Mouse (Mus musculus): ENCODE results near the gene Syce1.

Syce1 gene

DNA sequence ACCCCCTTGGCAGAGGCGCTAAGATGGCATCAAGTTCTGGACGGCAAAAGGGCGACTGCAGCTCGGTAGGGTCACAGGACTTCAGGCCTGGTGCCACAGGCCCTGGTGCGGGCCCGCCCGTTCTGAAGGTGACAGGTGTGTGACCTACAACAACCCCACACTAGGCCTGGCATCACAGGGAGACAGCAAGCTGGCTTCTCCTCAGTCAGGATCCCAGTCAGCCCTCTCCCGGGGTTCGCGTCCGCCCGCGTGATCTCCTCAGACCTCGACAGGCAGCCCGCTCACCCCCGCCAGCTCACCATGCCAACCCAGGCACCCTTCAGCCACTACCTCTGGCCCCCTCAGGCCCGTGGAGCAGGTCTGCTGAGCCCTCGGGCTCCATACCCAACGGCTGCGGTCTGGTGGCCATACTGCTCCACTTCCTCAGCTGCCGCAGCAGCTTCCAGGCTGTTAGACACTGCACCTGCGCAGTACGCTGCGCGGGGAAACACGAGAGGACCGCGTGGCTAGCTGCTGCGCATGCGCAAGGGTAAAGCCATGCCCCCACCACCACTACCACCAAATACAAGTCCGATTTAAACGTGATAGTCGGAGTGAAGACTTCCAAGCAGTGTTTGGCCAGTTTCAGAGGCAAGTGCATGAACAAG lies at the start of gene Syce1:
Gene Syce1, minus strand, starts transcription at position 447 of the 647 bp plus-strand sequence.
- no peak for DNase-seq (ENCODE audit: low read depth)

- no peak for DNase-seq (ENCODE audit: low read depth)
These were observed 48.8 kb upstream of the Syce1 start for GRCm38 (mm10) chr7:140836243-140837115.

DNA sequence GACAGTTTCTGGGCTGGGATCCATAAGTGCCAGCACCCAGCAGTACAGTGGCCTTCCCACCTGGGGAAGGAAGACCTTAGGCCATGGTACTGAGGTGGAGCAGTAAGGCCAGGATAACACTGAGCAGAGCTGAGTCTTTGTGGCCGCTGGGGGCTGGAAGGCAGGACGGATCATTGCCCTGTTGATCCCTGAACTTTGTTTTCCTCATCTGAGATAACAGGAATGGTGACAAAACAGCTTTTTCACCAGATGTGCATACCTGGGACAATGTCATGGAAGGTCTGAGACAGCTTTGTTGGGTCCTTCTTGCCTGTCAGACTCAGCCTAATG lies 48.1 kb upstream of the Syce1 start:
- no peak for DNase-seq (ENCODE audit: low read depth)

GRCm38 (mm10) chr7:140834968-140835757 lies 47.5 kb upstream of the Syce1 start, which contains the start of gene Urah:
Urah (plus strand) TSS chr7:140835018.
- DNase-seq (ENCODE audit: low read depth) = no peak

DNA sequence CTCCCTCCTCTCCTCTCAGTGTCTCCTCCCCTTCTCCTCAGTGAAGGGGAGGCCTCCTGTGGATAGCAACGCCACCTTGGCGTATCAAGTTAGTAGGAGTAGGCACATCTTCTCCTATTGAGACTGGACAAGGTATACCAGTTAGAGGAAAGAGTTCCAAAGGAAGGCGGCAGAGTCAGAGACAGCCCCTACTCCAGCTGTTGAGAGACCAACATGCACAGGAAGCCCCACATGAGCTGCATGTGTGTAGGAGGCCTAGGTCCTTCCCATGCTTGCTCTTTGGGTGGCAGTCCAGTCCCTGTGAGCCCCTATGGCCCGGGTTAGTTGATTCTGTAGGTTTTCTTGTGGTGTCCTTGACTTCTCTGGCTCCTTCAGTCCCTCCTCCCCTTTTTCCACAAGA lies 45.7 kb upstream of the Syce1 start:
- DNase-seq (ENCODE audit: low read depth) = no peak

DNA sequence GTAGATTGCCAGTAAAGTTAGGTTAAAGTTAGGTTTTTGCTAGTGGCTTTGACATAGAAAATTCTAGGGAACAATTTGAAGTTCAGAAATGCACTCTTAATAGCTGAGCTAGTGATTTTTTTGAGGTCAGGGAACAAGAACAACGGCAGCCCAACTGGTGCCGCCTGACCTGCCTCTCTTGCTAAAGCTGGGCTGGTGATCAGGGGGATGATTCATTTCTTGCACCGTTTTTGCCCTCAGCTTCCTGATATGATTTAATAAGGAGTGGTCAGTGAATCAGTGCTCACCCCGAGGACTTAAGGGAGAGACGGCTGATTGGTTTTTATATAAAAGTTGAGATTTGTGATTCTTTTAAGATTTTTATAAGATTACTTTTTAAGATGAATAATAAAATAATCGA lies 43.8 kb upstream of the Syce1 start:
- DNase-seq (ENCODE audit: low read depth) = peak; percentile 62

DNA sequence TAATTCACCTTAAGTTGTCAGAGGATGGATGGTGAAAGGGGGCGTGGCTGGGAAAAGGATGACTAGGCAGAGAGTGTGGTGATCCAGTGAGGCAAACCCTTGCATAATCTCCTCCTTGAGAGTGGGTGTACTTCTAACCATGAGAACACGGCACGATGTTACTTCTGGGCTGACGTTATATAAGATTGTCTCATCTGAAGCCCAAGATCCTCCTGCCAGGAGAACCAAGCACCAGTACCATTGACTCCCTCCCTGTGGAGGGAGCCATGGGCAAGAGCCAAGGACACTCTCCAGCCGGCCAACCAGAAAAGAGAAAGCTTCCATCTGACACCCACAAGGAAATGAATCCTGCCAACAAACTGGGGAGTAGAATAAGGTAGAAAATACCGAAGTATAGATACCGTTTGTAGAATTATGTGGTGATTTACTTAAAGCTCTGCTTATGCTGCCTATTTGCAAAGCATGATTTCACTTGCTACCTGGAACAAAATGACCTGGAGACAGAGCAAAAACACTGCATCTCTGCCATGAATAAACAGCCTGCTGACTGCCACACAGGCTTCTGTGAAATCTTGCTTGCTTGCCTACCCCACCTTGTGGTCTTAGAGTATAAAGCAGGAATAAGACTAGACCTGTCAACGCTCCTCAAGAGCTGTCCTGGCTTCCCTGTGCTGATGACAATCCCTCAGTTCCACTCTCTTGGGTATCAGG lies 40.7 kb upstream of the Syce1 start:
- peak; percentile 40 for DNase-seq (ENCODE audit: low read depth)

DNA sequence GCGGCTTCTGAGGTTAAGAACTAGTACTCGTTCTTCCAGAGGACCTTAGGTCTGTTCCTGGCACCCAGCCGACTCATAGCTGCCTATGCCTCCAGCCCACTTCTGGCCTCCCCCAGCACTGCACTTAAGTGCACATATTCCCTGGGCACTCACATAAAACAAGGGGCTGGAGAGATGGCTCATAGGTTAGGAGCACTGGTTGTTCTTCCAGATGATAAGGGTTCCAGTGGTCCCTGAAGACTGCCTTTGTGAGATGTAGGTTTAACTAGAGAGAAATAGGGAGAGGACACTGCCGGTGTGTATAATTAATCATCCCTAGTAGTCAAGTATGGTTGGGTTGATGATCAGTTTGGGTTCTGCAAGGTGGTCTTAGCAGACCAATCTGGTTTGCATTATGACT lies 35.1 kb upstream of the Syce1 start:
- no peak for DNase-seq (ENCODE audit: low read depth)

- peak; percentile 49 for DNase-seq (ENCODE audit: low read depth)
These were observed 34.1 kb upstream of the Syce1 start, which contains the start of gene Zfp941 for GRCm38 (mm10) chr7:140821653-140822329. Zfp941 (minus strand) TSS chr7:140822178.

GRCm38 (mm10) chr7:140821305-140821652 lies 33.6 kb upstream of the Syce1 start:
- DNase-seq (ENCODE audit: low read depth) = no peak

DNA sequence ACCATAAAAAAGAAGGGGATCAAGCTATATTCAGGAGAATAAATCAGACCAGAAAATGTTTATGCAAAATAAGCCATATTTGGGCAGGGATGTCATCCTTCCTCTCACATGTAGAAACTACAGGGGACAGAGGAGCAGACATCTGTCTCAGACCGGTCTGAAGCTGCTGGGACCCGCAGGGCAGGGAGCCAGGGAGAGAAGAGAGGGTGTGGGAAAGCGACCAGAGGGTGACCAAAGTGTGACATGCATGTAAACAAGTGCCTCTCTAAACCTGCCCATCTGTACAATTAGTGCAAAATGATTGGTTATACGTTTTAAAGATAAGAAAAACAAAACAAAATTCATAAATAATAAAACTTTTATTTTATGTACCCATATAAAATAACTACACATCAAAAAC lies 32.5 kb upstream of the Syce1 start:
- DNase-seq (ENCODE audit: low read depth) = no peak

- no peak for DNase-seq (ENCODE audit: low read depth)
These were observed 25.2 kb upstream of the Syce1 start for GRCm38 (mm10) chr7:140812850-140813249.

DNA sequence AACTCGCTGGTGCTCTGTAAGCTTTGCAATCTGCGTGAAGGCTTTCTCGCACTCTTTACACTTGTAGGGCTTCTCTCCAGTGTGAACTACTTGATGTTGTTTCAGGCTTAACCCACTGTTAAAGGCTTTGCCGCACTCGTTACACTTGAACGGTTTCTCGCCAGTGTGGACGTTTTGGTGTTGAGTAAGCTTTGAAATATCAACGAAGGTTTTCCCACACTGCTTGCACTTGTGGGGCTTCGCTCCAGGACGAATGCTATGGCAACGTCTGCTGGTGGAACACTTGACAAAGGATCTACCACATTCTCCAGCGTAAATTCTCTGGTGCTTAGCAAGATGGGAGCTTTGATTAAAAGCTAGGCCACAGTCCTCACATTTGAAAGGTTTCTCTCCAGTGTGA lies 24.1 kb upstream of the Syce1 start:
- DNase-seq (ENCODE audit: low read depth) = no peak

DNA sequence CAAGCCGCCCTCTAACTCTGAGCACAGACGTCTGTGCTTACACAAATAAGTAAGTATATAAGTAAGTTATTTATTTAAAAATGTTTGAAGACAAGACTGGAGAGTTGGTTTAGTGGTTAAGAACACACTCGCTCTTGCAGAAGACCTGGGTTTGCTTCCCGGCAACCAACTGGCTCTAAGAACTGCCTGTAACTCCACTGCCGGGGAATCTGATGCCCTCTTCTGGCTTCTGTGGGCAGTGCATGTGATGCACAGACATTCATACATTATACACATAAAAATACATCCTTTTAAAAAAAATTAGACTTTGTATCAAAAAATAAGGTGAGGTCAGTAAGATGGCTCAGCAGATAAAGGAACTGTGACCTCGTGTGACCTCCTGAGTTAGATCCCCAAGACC lies 22.8 kb upstream of the Syce1 start:
- DNase-seq (ENCODE audit: low read depth) = no peak

- peak; percentile 54 for DNase-seq (ENCODE audit: low read depth)
These were observed 18.1 kb upstream of the Syce1 start for GRCm38 (mm10) chr7:140805704-140806103.

DNA sequence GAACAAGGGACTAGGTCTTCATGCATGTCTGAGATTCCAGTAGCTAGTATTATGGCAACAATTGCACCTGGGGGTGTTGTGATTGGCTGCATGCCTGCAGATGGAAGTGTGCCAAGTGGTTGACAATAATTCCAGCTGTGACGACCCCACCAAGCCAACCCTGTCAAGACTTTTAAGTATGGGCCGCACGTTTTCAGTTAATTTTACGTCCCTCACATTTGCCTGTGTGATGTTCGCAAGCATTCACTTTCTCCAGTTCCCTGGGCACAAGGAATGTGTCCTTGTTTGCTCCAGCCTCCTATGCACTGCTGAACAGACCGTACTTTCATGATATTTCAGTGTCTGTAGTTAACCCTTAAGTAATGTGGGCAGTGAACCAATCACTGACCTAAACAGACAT lies 15.0 kb upstream of the Syce1 start:
- DNase-seq (ENCODE audit: low read depth) = no peak

DNA sequence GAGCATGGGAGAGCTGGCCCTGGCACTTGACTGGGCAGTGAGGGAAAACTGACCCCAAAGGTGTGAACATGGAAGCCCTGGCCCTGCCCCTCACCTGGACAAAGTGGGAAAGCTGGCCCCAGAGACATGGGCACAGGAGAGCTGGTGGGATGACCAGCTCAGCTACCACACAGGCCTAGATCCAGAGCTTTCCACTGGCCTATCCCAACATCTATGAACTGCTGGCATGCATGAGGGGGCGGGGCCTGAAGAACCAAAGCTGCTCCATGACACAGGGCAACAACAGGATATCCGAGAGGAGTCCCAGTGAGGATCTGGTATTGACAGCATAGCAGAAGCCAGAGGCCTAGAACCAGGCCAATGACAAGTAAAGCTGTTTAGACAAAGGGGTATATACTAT lies 10.6 kb upstream of the Syce1 start:
- DNase-seq (ENCODE audit: low read depth) = no peak

DNA sequence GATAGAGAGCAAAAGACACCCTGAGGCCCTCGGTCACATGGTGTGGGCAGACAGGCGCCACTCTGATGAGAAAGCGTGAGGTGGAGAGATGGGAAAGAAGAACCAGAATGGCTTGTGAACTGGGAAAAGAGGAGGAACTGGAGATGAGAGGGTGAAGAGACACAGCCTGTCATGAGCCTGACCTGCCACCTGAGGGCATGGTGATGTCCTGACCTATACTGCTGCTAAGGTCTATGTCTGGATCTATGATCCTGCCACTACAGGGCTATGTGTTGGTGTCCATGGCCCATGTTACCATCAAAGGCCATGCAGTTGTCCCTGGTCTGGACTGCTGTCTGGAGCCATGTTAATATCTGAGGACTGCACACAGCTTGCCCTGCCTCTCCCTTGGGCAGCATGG lies 10.0 kb upstream of the Syce1 start:
- DNase-seq (ENCODE audit: low read depth) = no peak

GRCm38 (mm10) chr7:140793541-140793940 lies 5.9 kb upstream of the Syce1 start:
- no peak for DNase-seq (ENCODE audit: low read depth)

- no peak for DNase-seq (ENCODE audit: low read depth)
These were observed 392 bp upstream of the Syce1 start for GRCm38 (mm10) chr7:140788053-140788435.

GRCm38 (mm10) chr7:140780548-140780947 lies 7.1 kb downstream of the Syce1 start:
- no peak for DNase-seq (ENCODE audit: low read depth)

All from NIH3T3 (cell line).